Mouse (Mus musculus): ENCODE data around the gene Tspo. TPM values are rescaled to one million over a fixed set of nuclear protein-coding genes. Genes with fewer than 3 reads are reported as not detected.

The Tspo gene
- 100 to 1,000 TPM; 303 to 420 TPM for polyA plus RNA-seq (2017; shearing (Covaris generic))

GRCm38 (mm10) chr15:83563327-83563856 lies at the start of gene Tspo, which contains the start of gene Mcat:
Gene Tspo, plus strand, starts transcription at chr15:83563592.
Gene Mcat, minus strand, starts transcription at chr15:83563787.

DNA sequence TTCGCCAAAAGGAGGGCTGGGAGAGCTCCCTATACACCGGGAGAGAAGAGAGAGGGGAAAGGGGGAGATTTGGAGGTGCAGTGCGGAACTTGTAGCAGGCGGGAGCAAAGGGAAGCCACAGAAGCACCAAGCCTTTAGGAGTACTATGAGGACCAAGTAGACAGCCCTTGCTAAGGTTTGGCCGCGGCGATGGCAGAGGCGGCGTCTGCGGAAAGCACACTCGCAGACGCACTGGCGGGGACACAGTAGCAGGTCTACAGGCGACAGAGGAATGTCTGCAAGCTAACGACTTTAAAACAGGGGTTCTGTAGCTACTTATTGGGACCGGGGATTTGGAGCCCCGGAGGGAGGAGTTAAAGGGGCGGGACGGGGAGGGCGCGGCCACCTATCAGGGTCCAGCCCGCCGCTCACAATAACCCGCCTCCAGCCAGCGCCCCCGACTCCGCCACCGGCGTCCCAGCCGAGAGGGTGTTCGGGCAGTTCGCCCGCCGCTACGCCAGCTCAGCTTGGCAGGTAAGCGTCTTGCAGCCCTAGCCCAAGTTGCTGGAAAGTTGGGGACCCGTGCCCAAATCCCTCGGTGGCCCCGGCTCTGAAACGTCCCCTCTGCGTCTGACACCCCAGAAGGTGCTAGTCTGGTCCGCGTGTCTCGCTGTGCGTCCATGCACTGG lies 36.8 kb upstream of the Tspo start, which contains the start of gene Bik:
TSS of gene Bik (plus strand) at position 439 of the 668 bp plus-strand sequence.

GRCm38 (mm10) chr15:83594513-83595363 lies 31.3 kb downstream of the Tspo start, which contains the start of gene Ttll12:
Gene Ttll12, minus strand, starts transcription at chr15:83595157.

Other genes starting within 250 kb of the Tspo start
- gene Arfgap3, start 213.3 kb upstream of the Tspo start, polyA plus RNA-seq (2017; shearing (Covaris generic)), result 10 to 100 TPM; 13.3 to 17.4 TPM
- gene Pacsin2, start 99.0 kb upstream of the Tspo start, polyA plus RNA-seq (2017; shearing (Covaris generic)), result 10 to 100 TPM; 45.7 to 55.2 TPM
- gene Ttll1, start 52.7 kb upstream of the Tspo start, polyA plus RNA-seq (2017; shearing (Covaris generic)), result 10 to 100 TPM; 11.6 to 12.3 TPM
- 1 to 10 TPM; 3.5 to 5.5 TPM for gene Bik, start 36.7 kb upstream of the Tspo start, polyA plus RNA-seq (2017; shearing (Covaris generic))
- 10 to 100 TPM; 23.3 to 28.5 TPM for gene Mcat, start 195 bp downstream of the Tspo start, polyA plus RNA-seq (2017; shearing (Covaris generic))
- gene Ttll12, start 31.6 kb downstream of the Tspo start, polyA plus RNA-seq (2017; shearing (Covaris generic)), result 10 to 100 TPM; 15.8 to 36.5 TPM
- gene Scube1, start 161.4 kb downstream of the Tspo start, polyA plus RNA-seq (2017; shearing (Covaris generic)), result 1 to 10 TPM in 1 of 2 experiments, under 1 TPM in 1; 0.33 to 2.1 TPM
- 1 to 10 TPM in 1 of 2 experiments, under 1 TPM in 1; 0.24 to 2.9 TPM for gene Mpped1, start 215.9 kb downstream of the Tspo start, polyA plus RNA-seq (2017; shearing (Covaris generic))

All from inflammation-experienced regulatory T-cells (primary cell).